Mouse (Mus musculus) megakaryocyte, embryonic 14.5 days (primary cell): ENCODE data around the gene Hoxb1.

Experiments used
- FLI1 ChIP-seq: IDR thresholded peaks from 2 replicates; pipeline ENCODE4 v1.6.1; 2012; ENCODE audit warnings: low read length, inconsistent platforms, mixed read lengths
- GATA1 ChIP-seq: IDR thresholded peaks from 3 replicates; pipeline ENCODE4 v1.6.1; 2012; ENCODE audit warnings: mixed read lengths, low read length, inconsistent platforms, borderline replicate concordance

DNA sequence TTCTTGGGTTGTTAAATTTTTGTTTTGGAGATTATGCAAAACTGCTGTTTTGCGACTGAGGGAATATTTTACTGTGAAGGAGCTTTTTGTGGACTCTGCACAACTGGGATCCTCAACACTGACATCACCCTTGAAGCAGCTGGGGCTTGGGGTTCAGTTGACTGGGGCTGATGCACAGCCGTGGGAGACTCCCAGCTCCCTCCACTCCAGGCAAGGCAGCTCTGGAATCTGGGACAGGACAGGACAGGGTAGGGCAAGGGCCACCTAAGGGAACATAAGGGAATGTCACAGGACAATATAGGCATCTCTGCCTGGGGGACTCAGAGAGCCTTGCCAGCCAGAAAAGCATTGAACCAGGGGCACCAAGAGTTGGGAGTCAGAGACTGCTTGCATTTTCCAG lies 48.5 kb downstream of the Hoxb1 start:
- TF ChIP-seq FLI1 (no peak), GATA1 (no peak)
